Mouse (Mus musculus) forebrain, postnatal 0 days (tissue): ENCODE data around the gene Xpo6. TPM values are rescaled to one million over a fixed set of nuclear protein-coding genes. Genes with fewer than 3 reads are reported as not detected.

ENCODE experiments used
- ATAC-seq: fragments of 200-750 bp; cut with Nextera tagmentation; 2 replicates; pipeline ENCODE4 v1.8.0; 2017; ENCODE audit warnings: mild to moderate bottlenecking, moderate library complexity
- DNase-seq: peaks from one replicate; pipeline ENCODE4 v3.0.0-alpha.2; 2015
- H3K27ac ChIP-seq: fragments of 300-500 bp; sonication (generic); 2 replicates; pipeline ENCODE4 v1.5.1; 2014; ENCODE audit warnings: low read depth, mild to moderate bottlenecking, antibody characterized with exemption, low read length, moderate library complexity, mixed read lengths
- H3K27me3 ChIP-seq: fragments of 300-500 bp; sonication (generic); 2 replicates; pipeline ENCODE4 v1.6.1; 2014; ENCODE audit warnings: mild to moderate bottlenecking, low read length, mixed read lengths; ENCODE audit not compliant: insufficient read depth
- H3K36me3 ChIP-seq: fragments of 300-500 bp; sonication (generic); 2 replicates; pipeline ENCODE4 v1.6.1; 2014; ENCODE audit warnings: mild to moderate bottlenecking, moderate library complexity; ENCODE audit not compliant: insufficient read depth
- H3K4me1 ChIP-seq: fragments of 300-500 bp; sonication (generic); 2 replicates; pipeline ENCODE4 v1.6.1; 2014; ENCODE audit warnings: antibody characterized with exemption; ENCODE audit not compliant: insufficient read depth
- H3K4me2 ChIP-seq: fragments of 300-500 bp; sonication (generic); 2 replicates; pipeline ENCODE4 v1.6.1; 2014; ENCODE audit warnings: low read depth, mild to moderate bottlenecking, moderate library complexity
- H3K4me3 ChIP-seq: fragments of 300-500 bp; sonication (generic); 2 replicates; pipeline ENCODE4 v1.5.1; 2014; ENCODE audit warnings: low read depth, low read length, mixed read lengths
- H3K9ac ChIP-seq: fragments of 300-500 bp; sonication (generic); 2 replicates; pipeline ENCODE4 v1.6.1; 2014; ENCODE audit warnings: mild to moderate bottlenecking
- H3K9me3 ChIP-seq: fragments of 300-500 bp; sonication (generic); 2 replicates; pipeline ENCODE4 v1.6.1; 2016; ENCODE audit warnings: low read length
- CTCF ChIP-seq: sonication (generic); IDR thresholded peaks from 2 replicates; pipeline ENCODE4 v1.5.1; 2016; ENCODE audit warnings: antibody characterized with exemption, control low read depth, low read depth
- WGBS: fragments of 180-500 bp; shearing (Covaris S2); extraction: QIAGEN DNeasy Blood & Tissue Kit; methylation state at CpG from one replicate; pipeline ENCODE4 v1.1.7; 2014; 5-methylcytosine and 5-hydroxymethylcytosine counted together
- polyA plus RNA-seq: library from polyadenylated mRNA; unstranded; fragments of >200 nt; fragmentation: Nextera tagmentation; extraction: Ambion mirVana; gene quantifications from 2 replicates; pipeline ENCODE4 v1.2.1, GENCODE M21; 2015
- total RNA-seq: library from RNA; depleted of rRNA; stranded (reverse); fragments of >200 nt; gene quantifications from 2 replicates; pipeline ENCODE4 v1.2.3, GENCODE M21; 2014

Xpo6 gene
- total and polyA plus RNA-seq, 2 experiments from 2014 or later = 42.8 to 81.4 TPM

GRCm38 (mm10) chr7:126109898-126110297, 90.4 kb downstream of the Xpo6 start:
- H3K9ac ChIP-seq = no peak overlapping the region
- WGBS = 77% methylated on average over 3 of the region's 3 CpGs
- ATAC-seq (no peak), DNase-seq (no peak)
- no peak overlapping the region for H3K4me3 ChIP-seq
- H3K27ac ChIP-seq = no peak overlapping the region
- TF ChIP-seq CTCF = no peak
- no peak overlapping the region for H3K4me2 ChIP-seq
- peaks cover 82% of the 10 kb centered on the region for H3K36me3 ChIP-seq
- H3K27me3 ChIP-seq = no peaks in the 10 kb centered on the region
- H3K4me1 ChIP-seq = no peaks in the 10 kb centered on the region
- no peaks in the 10 kb centered on the region for H3K9me3 ChIP-seq

GRCm38 (mm10) chr7:126100440-126100839, 99.9 kb downstream of the Xpo6 start:
- no peak overlapping the region for H3K9ac ChIP-seq
- H3K27ac ChIP-seq = no peak overlapping the region
- no peaks in the 10 kb centered on the region for H3K27me3 ChIP-seq
- WGBS = 94% methylated on average over 11 of the region's 11 CpGs
- no peak overlapping the region for H3K4me2 ChIP-seq
- ATAC-seq (no peak), DNase-seq (no peak)
- H3K36me3 ChIP-seq = peaks cover 56% of the 10 kb centered on the region
- no peak overlapping the region for H3K4me3 ChIP-seq
- TF ChIP-seq CTCF = no peak
- H3K9me3 ChIP-seq = no peaks in the 10 kb centered on the region
- H3K4me1 ChIP-seq = no peaks in the 10 kb centered on the region

GRCm38 (mm10) chr7:126099835-126100234, 100.5 kb downstream of the Xpo6 start:
- Histone ChIP-seq H3K4me1 (no peaks in the 10 kb centered on the region), H3K36me3 (peaks cover 50% of the 10 kb centered on the region), H3K4me2 (no peak overlapping the region), H3K27me3 (no peaks in the 10 kb centered on the region), H3K4me3 (no peak overlapping the region), H3K27ac (no peak overlapping the region), H3K9me3 (no peaks in the 10 kb centered on the region), H3K9ac (no peak overlapping the region)
- 92% methylated on average over 2 of the region's 2 CpGs for WGBS
- DNase-seq (no peak), ATAC-seq (no peak; the same call in 1 of the 2 replicates)
- no peak for TF ChIP-seq CTCF

- Histone ChIP-seq H3K4me2 (no peak overlapping the region), H3K27me3 (no peaks in the 10 kb centered on the region), H3K9ac (no peak overlapping the region), H3K4me1 (no peaks in the 10 kb centered on the region), H3K4me3 (no peak overlapping the region), H3K36me3 (peaks cover 45% of the 10 kb centered on the region), H3K27ac (no peak overlapping the region), H3K9me3 (no peaks in the 10 kb centered on the region)
- DNase-seq (no peak), ATAC-seq (no peak)
- WGBS = 97% methylated on average over 7 of the region's 7 CpGs
- no peak for TF ChIP-seq CTCF
Measured at GRCm38 (mm10) chr7:126099163-126099775, 101.0 kb downstream of the Xpo6 start.

- WGBS = 94% methylated on average over 9 of the region's 9 CpGs
- H3K9me3 ChIP-seq = no peaks in the 10 kb centered on the region
- DNase-seq (no peak), ATAC-seq (no peak)
- no peak overlapping the region for H3K4me2 ChIP-seq
- H3K4me1 ChIP-seq = no peaks in the 10 kb centered on the region
- no peak overlapping the region for H3K27ac ChIP-seq
- H3K36me3 ChIP-seq = peaks cover 30% of the 10 kb centered on the region
- no peak for TF ChIP-seq CTCF
- H3K4me3 ChIP-seq = no peak overlapping the region
- no peak overlapping the region for H3K9ac ChIP-seq
- no peaks in the 10 kb centered on the region for H3K27me3 ChIP-seq
Measured at GRCm38 (mm10) chr7:126097219-126097915, 102.9 kb downstream of the Xpo6 start.

GRCm38 (mm10) chr7:126096596-126096995, 103.7 kb downstream of the Xpo6 start:
- Histone ChIP-seq H3K9ac (no peak overlapping the region), H3K4me1 (no peaks in the 10 kb centered on the region), H3K4me2 (no peak overlapping the region), H3K27me3 (no peaks in the 10 kb centered on the region), H3K4me3 (no peak overlapping the region), H3K27ac (no peak overlapping the region), H3K36me3 (peaks cover 23% of the 10 kb centered on the region), H3K9me3 (no peaks in the 10 kb centered on the region)
- WGBS = 88% methylated on average over 5 of the region's 5 CpGs
- DNase-seq (no peak), ATAC-seq (no peak)
- TF ChIP-seq CTCF = no peak

- Histone ChIP-seq H3K4me1 (no peaks in the 10 kb centered on the region), H3K9ac (no peak overlapping the region), H3K27ac (no peak overlapping the region), H3K4me3 (no peak overlapping the region), H3K4me2 (no peak overlapping the region), H3K27me3 (no peaks in the 10 kb centered on the region), H3K9me3 (no peaks in the 10 kb centered on the region), H3K36me3 (peaks cover 6% of the 10 kb centered on the region; the same call in 1 of the 2 replicates)
- 97% methylated on average over 5 of the region's 5 CpGs for WGBS
- ATAC-seq = no peak
- TF ChIP-seq CTCF = no peak
- no peak for DNase-seq
Measured at GRCm38 (mm10) chr7:126094738-126095137, 105.6 kb downstream of the Xpo6 start.
